Mouse (Mus musculus) liver, adult 2 months (tissue): ENCODE results near the gene Them4.

Experiments used
- CTCF ChIP-seq: fragments of 200-500 bp; IDR thresholded peaks from 2 replicates; pipeline ENCODE4 v1.5.1; 2011; ENCODE audit warnings: low read depth, low read length, control low read depth
- POLR2A ChIP-seq: fragments of 200-500 bp; IDR thresholded peaks from 2 replicates; pipeline ENCODE4 v1.6.1; 2011; ENCODE audit warnings: low read length, control low read depth; ENCODE audit not compliant: insufficient read depth; ENCODE audit errors: extremely low read depth

DNA sequence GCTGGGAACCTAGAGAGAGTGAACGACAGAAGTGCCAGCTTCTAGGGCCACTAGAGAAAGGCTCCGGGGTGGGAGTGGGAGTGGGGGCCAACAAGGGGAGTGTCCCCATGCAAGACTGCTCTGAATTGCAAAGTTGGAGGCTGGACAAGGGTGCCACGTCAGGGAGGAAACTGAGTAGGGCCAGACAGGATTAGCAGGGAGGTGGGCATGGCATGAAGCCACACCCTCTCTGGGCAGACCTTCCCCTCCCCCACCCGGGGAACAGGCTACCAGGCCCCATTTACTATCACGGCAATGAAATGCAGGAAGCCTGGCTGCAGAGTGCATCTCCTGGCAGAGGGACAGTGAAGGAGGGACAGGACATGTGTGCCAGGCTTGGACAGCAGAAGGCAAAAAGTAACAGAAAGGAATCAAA lies 63.7 kb downstream of the Them4 start:
- no peak for TF ChIP-seq POLR2A
- no peak for TF ChIP-seq CTCF
